Mouse (Mus musculus) embryo, embryonic 10 days (tissue): ENCODE results near the gene Vmn1r111.
"Not testable (repeated sequence)": the region's sequence is repeated elsewhere in the genome, so short reads cannot be mapped to it uniquely, and the experiment has no call there.

Experiments
- DNase-seq: peaks from one replicate; pipeline ENCODE4 v3.0.0-alpha.2; 2015; ENCODE audit warnings: low spot score

The Vmn1r111 gene

DNA sequence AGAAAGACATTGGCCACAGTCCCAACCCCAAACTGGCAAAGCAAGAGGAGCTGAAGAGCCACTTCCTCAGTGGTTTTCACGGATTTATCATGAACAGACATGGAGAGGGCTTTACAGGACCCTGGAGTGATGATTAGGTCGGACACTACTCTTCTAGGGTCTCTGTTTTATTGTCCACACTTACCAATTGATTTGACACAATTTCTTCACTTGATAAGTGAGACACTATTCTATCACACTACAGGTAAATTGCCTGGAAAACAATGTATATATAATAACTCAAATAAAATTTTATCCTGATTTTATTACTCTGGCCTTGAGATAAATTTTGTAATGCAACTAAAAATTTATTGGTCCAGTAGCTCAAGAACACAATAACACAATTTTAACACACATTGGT is at the start of gene Vmn1r111:
TSS of gene Vmn1r111 (minus strand) at position 101 of the 400 bp plus-strand sequence.
- not testable (repeated sequence) for DNase-seq

DNA sequence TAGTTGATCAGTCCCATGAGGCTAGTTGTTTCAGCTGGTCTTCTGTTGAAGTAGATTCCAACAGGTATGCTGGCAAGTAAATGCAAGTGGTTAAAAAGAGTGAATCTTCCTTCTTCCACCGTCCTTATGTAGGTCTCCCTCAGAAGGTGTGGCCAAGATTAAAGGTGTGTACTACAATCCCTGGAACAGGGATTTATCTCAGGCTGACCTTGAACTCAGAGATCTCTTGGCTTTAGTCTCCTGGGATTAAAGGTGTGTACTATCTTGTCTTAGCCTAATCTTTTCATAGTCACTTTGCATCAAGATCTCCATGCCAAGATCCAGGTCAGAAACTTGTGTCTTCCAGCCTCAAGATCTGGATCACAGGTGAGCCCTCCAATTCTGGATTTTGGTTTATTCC is 27.5 kb upstream of the Vmn1r111 start, which contains the start of gene Gm10668:
TSS of gene Gm10668 (minus strand) at position 101 of the 400 bp plus-strand sequence.
- not testable (repeated sequence) for DNase-seq

DNA sequence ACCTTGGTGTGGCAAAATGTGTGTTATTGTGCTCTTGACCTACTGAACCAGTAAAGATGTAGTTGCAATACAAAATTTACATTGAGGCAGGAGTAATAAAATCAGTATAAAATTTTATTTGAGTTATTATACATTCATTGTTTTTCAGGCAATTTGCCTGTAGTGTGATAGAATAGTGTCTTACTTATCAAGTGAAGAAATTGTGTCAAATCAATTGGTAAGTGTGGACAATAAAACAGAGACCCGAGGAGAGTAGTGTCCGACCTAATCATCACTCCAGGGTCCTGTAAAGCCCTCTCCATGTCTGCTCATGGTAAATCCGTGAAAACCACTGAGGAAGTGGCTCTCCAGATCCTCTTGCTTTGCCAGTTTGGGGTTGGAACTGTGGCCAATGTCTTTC is 34.4 kb downstream of the Vmn1r111 start, which contains the start of gene Vmn1r107:
TSS of gene Vmn1r107 (plus strand) at position 301 of the 400 bp plus-strand sequence.
- not testable (repeated sequence) for DNase-seq
